Mouse (Mus musculus) common myeloid progenitor, adult 5-6 weeks (primary cell): ENCODE results near the gene Inpp4a. TPM values are rescaled to one million over a fixed set of nuclear protein-coding genes. Genes with fewer than 3 reads are reported as not detected.

ENCODE experiments used
- ATAC-seq: replicated peaks from 2 replicates; pipeline ENCODE4 v1.8.0; 2016; ENCODE audit warnings: low read depth, mild to moderate bottlenecking, moderate TSS enrichment, inconsistent platforms; ENCODE audit not compliant: poor library complexity, severe bottlenecking
- total RNA-seq: library from RNA; stranded (forward); fragments of 200-1000, 187-1606 nt; gene quantifications from 2 replicates; pipeline ENCODE4 v1.2.3, GENCODE M21; 2017

The Inpp4a gene
- total RNA-seq, 1 experiment from 2014 or later = 6.9 TPM

DNA sequence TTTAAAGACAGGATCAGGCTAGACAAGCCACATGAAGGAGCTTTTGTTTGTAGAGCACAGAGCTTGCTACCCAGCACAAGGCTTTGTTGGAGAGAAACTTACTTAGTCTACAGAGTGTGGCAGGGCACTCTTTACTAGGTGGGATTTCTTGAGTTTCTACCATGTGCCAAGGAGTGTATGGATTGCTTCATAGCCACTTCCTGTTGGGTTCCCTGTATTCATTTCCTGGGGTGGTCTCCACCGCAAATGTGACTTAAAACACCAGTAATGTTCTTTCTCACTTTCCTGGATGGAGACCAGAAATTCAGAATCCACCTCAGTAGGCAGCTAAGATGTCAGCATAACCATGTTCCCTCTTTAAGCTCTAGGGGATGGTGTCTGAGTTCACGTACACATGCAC lies 18.9 kb downstream of the Inpp4a start:
- peak; percentile 52 for ATAC-seq

DNA sequence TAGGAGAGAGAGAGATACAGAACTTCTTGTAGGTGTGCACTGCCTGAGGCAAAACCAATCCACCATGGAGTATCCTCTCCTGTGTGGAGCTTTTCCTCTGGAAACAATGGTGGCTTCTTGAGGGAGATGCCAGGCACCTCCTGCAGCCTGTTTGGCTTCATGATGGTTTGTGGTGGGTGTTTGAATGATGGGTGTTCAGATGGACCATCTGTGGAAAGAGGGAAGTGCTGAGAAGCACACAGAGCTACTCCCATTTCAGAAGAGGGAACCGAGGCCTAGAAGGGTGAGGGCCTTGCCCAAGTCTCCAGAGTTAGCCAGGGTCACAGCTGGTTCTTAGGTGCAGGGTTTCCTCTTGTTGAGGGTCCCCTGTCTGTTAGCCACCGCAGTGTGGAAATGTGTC lies 23.0 kb downstream of the Inpp4a start:
- ATAC-seq = peak; percentile 81

DNA sequence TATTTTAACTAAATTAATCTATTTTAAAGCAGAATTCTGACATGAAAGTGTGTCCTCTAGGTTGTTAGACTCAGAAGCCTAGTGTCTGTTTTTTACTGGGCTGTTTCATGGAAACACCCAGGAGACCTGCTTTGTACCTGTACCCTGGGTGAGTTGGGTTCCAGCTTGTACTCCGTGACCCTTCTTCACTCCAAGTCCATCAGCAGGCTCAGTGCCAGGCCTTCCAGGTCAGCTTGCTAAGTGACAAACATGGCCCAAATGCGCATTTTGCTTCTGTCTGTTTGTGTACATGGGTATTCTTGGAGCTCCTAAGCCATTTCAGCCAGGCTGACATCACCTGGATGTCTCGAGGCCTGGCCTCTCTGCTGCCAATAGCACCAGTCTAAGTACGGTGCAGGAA lies 23.5 kb downstream of the Inpp4a start:
- ATAC-seq = no peak

DNA sequence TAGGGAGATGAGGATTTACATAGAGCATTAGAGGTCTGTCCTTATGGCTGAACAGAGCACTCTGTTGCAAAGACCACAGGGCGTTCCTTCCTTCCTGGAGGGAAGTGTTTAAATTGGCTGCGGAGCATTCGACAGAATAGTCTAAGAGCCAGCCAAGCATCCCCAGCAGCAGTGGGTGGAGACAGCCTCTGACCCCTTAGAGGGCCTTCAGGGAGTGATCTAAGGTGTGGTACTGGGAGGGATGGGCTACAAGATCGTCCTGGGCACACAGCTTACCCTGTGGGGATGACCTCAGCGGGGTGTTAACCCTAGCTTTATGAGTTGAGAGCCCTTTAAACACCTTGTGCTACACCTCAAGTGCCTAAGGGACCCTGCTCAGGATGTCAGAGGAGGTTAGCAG lies 24.9 kb downstream of the Inpp4a start:
- no peak for ATAC-seq

DNA sequence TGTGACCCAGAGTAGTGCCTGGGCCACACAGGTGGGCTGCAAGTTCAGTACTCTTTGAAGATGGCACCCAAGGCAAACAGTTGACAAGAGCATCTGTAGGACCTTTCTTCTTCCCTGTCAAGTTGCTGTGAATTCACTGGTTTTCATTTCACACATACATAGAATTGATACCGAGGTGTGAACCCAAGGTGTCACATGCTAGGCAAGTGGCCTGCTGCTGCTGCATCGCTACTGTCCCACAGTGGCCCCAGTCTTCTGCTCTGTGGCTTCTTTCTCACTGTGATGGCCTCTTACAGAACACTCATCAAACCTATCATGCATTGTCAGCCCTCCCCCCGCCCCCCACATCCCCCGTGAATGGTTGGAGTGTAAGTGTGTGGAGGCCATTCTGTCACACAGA lies 27.6 kb downstream of the Inpp4a start:
- ATAC-seq = no peak

DNA sequence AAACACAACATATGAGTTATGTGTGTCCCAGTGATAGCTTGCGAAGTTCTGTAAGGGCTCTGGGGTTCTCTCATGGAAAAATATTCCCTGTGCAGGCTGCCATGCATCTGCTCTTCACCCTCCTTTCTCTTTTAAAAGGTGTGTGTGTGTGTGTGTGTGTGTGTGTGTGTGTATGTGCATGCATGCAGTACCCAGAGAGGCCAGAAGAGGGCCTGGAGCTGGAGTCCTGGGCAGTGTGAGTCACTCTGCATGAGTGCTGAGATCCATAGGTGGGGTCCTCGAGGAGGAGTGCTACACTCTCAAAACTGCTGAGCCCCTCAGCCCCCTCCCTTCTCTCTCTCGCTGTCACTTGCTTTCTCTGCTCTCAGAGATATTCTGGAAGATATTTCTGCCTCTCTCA lies 29.5 kb downstream of the Inpp4a start:
- ATAC-seq = no peak

DNA sequence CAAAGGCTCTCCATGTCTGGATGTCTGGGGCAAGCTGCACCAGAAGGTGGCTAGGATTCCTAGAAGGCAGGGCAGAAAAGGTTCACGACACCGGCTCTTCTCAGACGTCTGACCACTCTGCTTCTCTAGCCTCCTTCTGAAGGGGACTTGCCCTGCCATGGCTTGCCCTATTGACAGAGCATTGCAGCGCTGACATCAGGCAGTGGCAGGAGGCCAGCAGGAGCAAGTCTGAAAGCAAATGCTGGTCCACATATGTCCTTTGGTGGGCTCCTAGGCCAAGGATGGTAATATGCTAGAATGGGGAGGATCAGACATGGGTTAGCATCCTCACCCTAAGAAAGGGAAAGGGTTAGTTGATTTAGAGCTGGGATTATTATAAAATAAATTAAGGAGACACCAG lies 30.2 kb downstream of the Inpp4a start:
- no peak for ATAC-seq

DNA sequence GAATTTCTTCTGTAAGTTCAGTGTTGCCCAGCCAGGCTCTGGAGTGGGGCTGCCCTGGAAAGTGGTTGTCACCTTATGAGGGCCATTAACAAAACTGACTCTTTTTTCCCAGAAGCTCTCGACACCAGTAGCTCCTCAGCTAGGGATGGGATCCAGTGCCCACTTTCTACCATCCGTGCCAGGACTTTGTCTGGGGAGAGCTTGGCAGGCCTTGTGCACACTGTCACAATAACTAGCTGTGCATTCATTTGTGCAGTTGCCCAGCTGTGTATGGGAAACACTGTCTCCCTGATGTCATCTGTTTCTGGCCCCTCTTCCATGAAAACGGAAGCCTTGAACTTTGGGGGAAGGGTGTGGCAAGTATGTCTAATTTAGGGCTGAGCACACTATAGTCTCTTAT lies 33.1 kb downstream of the Inpp4a start:
- ATAC-seq = no peak

DNA sequence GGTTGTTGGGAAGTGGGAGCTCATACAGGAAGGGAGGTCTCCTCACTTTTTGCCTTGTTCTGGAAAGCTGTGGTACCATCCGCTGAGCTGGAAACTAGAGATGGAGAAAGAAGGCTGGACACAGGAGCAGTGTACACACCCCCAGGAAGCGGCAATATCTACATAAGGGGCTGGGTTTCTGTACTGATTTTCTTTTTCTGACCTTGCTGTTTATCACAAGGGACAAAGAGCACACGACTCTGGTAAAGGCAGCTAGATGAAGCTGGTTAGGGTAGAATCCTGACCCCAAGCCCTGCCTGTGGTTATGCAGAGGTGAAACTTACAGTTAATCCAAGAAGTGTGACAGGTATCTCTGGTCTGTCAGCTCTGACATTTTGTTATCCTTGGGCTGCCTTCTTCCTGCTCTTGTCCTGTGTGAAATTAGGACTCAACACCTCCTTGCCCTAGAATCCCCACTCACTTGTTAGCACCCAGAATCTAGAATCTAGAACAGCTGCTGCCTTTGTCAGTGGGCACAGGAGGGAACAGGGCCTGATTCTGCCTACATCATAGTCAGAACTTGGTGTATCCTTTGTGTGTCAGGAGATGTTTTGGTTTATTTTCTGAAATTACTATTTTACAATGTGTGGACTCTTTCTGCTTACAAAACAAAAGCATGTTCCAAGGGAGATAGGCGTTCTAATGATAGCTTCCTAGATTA lies 34.2 kb downstream of the Inpp4a start:
- ATAC-seq = no peak

DNA sequence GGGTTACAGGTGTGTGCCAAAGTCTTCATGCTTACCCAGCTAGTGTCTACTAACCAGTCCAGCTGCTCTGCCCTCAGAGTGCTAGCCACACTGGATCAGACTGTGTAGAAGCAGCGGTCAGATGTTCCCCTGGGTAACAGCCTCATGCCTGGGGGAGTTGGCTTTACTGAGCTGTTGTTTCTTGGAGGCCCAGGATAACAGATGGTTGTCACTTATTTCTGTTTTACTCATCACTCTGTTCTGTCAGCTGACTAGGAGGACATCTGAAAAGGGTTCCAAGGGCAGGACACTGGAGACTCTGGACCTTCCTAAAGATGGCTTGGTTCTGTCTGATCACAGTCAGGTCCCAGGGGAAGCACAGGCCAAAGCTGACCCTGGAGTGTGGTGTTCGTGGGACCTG lies 36.4 kb downstream of the Inpp4a start:
- ATAC-seq = no peak

DNA sequence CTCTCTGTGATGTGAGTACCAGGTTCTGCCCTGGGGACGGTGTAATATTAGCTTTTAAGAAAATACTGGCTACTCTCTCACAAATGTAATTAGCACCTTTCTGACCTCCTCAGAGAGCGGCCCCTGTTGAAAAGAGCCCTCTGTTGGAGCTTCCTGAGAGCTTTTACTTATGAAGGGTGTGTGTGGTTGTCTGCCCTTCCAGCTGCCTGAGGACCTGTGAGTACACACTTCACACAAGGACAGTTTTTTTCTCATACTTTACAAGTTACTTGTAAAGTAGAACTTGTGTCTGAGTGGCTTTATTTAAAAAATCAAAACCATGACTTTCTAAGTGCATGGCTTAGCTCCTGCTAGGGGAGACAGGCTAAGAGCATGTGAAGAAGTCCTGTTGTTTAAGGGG lies 37.1 kb downstream of the Inpp4a start:
- ATAC-seq = no peak

DNA sequence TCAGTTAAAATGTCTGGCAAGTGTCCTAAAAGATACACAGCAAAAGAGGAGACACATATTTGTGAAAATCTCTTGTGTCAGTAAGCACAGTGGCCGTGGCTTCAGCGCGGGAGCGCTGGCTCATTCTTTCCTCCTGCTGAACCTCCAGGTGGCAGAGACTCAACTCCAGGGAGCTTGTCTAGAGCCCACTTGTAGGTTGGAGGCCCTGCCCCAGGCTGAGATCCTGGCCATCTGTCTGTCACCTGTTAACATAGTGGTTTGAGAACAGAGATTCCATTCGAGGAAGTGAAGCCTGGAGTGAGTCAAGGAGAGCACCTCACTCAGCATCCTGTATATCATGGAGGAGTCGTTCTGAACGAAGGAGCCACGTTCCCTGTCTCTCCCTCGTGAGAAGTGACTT lies 37.6 kb downstream of the Inpp4a start:
- no peak for ATAC-seq

DNA sequence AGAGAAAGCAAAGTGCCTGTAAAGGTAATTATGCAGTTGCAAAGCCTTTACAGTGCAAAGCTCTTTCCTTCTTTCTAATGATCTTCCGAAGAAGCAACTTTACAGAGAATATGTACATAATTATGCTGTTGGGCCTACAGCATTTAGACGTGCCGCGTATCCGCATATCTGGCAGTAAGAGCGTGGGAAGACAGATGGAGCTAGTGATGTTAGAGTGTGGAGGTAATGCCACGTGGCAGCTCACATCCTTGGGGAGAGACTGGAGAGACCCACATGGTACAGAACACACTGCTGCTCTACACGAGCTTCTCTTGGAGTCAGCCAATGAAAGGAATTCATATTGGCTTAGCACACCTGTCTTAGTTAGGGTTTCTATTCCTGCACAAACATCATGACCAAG lies 39.5 kb downstream of the Inpp4a start:
- no peak for ATAC-seq

DNA sequence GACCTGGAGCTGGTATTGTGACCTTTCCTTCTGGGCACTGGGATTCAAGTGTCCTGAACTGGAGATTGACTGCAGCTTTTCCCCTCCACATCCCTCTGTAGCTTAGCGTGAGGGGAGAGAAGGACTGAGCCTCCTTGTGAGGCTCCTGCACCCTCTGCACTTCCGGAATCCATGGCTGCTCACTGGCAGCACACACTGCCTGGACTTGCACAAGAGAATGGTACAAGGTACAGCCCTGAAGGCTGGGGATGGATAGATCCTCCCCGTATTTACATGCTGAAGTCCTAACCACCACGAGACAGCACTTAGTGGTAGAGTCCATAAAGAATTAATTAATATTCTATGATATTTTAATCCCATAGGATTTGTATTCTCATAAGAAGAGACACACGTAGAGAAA lies 41.7 kb downstream of the Inpp4a start:
- no peak for ATAC-seq

DNA sequence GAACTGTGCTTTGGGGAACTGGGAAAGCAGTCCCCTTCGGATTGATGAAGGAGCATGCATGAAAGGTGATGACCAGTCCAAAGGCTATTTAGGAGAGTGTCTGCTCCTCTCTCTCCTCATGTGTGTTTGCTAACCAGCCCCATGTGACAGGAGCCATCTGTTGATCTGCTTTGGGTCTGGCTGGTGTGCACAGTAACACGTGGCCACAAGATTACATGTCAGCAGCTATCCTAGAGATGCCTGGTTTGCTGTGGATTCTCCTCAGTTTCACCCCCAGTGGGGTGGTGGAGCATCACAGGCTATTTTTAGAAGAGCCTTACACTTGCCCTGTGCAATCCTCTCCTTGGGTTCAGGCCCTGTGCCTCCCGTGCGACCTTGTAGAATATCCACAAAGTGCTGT lies 42.2 kb downstream of the Inpp4a start:
- ATAC-seq = no peak

DNA sequence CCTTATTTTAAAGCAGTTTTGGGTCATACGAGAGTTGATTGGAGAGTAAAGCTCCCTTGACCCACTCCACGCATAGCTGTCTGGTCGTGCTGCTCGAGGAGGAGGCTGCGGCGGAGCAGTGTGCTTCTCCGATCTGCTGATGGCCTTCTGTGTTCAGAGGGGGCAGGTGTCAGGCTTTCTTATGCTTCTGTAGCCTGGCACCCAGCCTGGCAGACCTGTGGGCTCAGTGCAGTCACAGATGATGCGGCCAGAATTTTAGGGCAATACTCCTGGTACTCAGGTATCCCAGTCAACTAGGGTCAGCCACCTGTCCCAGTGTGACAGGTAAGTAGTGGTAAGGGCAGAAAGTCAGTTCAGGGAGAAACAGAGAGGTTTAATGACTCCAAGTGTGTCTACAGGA lies 42.9 kb downstream of the Inpp4a start:
- ATAC-seq = no peak

DNA sequence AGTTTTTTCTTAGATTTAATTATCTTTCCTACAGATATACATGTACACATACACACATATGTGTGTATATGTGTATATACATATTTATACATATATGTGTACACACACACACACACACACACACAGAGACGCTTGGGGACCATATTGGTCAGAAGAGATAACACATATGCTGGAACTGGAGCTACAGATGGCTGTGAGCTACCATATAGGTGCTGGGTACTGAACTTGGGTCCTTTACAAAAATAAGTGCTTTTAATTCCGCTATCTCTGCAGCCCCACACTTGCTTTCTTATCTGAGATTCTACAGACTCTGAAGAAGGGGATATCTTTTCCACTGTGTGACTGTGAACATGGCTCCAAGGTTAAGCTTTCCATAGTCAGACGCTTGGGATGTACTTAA lies 43.6 kb downstream of the Inpp4a start:
- no peak for ATAC-seq

DNA sequence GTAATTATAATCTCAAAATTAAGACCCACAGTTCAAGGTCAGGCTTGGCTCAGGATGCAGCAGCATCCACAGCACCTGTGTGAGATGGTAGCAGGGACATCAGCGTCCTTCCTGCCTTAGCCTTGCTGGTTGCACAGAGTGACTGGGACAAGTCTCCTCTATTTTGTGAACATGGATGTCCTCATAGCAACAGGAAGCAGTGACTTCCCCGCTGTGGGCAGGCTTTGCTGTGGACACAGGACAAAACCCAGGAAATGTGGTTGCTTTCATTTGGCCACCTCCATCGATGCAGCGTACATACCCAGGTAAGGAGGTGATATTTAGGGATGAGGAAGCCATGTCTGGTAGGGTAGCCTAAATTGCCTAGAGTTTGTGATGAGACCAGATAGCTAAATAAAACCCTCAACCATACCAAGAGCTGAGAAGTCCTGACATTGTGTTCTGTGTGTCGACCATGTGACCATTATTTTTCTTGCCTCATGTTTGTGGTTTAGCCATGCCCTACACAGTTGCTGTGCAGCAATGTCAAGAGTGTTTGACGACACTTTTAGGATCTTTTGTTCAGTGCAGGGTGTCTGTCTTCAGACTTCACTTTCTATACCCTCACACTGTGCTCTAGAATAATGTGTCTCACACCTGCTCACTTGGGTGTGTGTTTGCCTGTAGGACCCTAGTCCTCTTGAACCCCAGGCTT lies 44.7 kb downstream of the Inpp4a start:
- ATAC-seq = peak; percentile 62

DNA sequence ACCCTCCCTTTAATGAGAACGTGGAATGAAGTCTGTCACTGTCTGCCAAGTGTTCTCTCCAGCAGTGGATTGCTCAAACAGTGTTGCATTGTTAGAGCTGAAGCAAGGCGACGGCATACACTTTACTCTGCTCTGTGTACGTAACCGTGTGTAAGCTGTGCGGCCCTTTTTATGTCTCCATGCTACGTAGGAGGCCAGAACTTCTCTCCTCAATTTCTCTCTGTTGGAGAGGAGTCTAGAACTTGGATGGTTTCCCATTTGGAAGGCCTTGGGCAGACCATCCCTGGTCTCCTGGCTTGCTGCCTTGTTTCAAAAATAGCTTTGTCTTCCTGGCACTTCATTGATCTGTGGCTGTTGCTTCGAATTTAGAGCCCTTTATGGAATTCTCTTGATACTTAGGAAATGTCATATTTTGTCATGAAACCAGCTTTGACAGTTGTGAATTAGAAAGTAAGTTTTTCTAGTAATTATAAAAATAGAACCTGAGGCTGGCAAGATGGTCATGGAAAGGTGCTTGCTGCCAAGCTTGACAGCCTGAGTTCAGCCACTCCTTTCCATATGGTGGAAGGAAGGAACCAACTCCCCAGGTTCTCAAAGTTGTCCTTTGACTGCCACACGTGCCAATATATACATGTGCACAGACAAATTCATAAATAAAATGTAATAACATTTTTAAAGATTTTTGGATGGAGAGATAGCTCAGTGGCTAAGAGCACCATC lies 47.9 kb downstream of the Inpp4a start:
- no peak for ATAC-seq

DNA sequence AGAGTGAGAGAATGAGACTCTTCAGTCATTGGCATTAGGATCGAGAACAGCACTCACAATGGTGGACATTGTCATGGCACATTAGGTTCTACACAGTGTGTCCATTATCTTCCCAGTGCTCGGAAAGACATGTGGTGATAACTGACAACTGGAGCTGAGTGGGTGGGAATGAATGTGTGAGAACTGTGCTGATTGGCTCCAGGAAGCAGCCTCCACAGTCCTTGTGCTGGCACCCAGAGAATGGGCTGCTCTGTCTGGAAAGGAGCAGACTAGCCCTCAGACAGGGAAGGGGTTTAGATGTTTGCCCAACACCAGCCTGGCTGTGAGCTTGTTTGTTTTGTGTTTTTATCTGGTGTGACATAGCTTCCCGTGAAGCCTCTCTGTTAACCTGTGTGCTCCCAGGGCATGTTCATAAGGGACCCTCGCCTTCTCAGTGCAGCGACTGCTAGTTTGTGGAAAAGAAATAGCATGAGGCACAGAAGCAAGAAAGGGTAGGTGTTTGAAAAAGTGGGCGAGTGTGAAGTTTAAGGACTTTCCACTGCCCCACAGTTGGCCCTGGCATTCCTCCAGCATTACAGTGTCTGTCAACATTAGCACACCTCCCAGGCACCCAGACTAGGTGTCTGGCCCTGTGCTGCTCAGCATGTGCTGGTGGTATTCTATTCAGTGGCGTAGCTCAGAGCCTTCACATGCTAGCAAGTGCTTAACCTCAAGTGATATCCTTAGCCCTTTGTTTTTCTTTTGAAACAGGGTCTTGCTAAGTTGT lies 51.4 kb downstream of the Inpp4a start:
- ATAC-seq = no peak

DNA sequence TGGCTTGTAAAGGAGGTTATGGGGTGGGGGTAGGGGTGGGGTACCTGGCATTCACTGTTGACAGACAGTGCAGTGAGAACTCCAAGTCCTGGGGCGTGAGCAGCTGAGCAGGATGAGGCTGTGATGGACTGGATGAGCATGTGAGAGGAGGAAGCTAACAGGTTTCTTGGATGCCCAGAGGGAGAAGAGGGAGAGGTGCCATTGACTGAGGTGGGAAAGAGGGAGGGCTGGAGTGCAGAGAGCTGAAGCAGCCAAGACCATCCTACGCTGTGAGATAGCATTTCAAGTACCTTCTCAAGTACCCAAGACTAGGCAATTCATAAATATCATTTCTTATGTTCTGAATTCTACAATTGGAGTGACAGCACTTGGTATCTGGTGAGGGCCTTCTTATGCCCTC lies 52.3 kb downstream of the Inpp4a start:
- no peak for ATAC-seq
